Mouse (Mus musculus): ENCODE data around the gene Ccdc150.

DNA sequence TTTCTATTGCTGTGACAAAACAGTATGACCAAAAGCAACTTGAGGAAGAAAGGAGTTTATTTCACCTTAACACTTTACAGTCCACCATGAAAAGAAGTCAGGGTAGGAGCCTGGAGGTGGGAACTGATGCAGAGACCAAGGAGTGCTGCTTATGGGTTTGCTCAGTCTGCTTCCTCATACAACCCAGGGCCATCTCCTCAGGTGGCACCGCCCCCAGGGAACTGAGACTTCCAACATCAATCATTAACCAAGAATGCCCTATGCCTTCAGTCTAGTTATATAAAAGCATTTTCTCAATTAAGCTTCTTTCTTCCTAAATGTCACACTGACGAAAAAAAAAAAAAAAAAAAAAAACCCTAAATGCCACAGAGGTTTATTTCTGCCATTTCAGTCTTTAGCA, 55.9 kb downstream of the Ccdc150 start:
- no peak for TF ChIP-seq POLR2A (IDR thresholded peaks at IDR 0.05; ENCODE audit: control insufficient read depth in 1 of 2, insufficient read depth in 1 of 2, low read depth in 1 of 2, low read length in 2 of 2, poor library complexity in 1 of 2)
- no peak for TF ChIP-seq USF1 (IDR thresholded peaks at IDR 0.05; ENCODE audit: low read depth, low read length)
- TF ChIP-seq CTCF (IDR thresholded peaks at IDR 0.05 in 2 of 3, conservative IDR thresholded peaks at IDR 0.05 in 1 of 3; ENCODE audit: control insufficient read depth in 1 of 3, insufficient read depth in 1 of 3, low read depth in 2 of 3, low read length in 3 of 3, poor library complexity in 1 of 3, severe bottlenecking in 1 of 3), result no peak
- no peak for TF ChIP-seq POLR2AphosphoS5 (IDR thresholded peaks at IDR 0.05; ENCODE audit: borderline replicate concordance, low read depth, low read length)
- TF ChIP-seq SIN3A (IDR thresholded peaks at IDR 0.05; ENCODE audit: low read length), result no peak
